Mouse (Mus musculus): Measurements from ENCODE around the gene Cnksr1.

Gene Cnksr1

DNA sequence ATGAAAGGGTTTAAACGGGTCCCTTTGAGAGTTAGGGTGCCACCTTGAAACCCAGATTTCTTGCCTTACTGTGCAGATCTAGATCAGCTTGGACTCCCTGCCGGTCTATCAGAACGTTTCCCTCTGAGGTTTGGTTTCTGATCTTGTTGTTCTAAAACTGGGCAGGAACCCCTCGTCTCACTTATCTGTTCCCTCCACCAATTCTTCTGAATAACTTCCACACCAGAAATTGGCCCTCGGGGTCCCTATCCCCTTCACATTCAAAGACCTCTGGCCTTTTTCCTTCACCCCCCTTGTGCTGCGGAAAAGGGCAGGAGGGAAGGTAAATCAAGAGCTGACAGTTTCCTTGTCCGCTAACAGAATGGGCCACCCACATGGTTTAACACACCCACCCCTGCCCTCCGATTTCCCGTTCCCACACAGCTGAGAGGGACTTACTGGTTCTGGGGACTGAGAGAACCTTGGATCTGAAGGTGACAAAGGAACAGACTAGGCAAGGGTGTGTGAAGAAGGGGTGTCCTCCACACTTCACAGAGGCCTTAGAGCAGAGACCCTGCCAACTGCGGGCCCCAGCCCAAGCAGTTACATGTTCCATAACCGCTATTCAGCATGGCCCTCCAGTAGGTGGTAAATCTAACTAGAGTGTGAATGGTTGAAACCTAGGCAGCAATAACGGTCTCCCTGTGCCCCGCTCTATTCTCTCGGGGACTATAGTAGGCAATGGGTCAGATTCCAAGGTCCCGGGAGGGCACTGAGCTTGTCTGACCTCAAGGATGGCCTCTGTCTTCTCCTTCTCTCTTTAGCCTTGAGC is 14.9 kb upstream of the Cnksr1 start:
- no peak for DNase-seq (ENCODE audit: low spot score)

DNA sequence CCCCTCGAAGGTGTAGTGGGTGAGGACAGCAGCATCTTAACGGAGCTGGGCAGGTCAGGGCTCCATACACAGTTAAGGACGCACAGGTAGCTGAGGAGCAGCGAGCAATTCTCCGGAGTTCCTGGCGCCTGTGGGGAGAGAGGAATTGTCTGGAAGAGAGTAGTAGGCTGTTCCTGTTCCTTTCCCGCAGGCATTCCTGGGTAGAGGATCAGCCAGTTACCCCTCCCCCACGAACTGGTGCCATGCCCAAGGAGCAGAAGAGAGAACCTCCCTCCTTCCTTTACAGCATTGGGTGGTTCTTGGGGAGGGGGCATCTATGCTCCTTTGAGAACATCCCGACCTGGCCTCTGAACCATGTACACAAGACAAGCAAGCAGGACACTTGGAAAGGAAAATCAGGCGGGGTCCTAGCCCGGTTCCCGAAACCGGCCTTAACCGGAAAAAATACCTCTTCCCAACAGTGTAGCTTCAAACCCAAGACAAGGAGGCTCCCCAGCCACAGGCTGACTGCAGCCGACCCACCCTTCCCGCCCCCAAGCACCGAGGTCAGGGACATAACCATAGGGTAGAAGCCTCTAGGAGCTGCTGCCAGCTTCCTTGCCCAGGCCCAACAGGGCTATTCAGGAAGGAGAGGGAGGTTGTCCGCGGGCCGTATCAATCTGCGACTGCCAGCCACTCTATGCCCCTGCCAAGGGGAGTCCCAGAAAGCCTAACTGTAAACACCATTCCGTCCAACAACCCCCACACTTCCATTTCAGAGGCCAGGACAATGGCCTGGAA is 14.1 kb upstream of the Cnksr1 start:
- DNase-seq (ENCODE audit: low spot score), result no peak

DNA sequence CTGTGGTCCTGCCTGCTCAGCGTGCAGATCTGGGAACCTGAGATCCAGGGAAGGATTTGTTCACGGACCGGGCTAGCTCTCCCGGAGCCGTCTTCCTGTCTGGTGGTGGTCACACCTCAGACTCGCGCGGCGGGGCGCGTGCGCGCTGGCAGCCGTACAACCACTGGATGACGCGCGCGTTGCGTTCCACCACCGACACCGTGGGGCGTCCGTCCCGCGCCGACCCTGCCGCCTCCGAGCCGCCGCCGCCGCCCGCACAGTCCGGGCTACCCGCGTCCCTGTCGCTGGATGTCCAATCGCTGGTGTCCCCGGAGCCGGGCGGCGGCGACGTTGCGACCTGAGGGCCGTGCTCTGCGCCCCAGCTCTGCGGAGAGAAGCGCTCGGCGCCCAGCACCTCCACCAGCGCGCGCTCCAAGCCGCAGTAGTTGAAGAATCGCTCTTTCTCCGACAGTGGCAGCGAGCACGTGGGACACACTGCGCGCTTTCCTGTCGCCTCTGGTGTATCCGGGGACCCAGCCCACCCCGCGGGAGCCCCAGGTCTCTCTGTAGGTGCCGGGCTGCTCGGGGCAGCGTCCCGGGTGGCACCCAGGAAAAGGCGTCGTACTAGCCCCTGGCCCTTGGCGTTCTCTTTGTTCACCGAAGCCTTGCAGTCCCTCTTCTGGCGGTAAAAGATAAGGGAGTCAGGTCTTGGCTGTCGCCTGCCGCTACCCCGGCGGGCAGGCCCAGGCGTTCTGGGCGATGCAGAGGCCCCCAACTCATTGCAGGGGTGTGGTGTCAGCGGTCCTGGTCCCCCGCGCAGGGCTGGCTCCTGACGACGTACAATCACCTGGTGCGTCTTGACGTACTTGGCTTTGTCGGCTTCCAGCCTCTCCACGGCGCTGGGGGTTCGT is 13.3 kb upstream of the Cnksr1 start:
- DNase-seq (ENCODE audit: low spot score), result no peak

DNA sequence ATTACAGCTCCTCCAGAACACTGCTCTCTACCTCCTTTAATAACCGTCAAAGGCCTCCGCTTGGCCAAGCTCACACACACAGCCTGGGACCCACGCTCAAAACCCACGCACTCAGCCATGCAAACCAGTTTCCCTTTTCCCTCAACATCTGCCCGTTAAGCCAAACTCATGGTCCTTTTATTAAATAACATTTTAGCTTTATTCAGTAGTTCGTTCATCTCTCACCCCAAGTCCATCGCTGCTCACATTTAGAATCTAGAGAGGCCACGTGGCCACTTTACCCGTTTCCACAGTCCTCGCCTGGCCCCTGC is 12.7 kb upstream of the Cnksr1 start:
- no peak for DNase-seq (ENCODE audit: low spot score)

DNA sequence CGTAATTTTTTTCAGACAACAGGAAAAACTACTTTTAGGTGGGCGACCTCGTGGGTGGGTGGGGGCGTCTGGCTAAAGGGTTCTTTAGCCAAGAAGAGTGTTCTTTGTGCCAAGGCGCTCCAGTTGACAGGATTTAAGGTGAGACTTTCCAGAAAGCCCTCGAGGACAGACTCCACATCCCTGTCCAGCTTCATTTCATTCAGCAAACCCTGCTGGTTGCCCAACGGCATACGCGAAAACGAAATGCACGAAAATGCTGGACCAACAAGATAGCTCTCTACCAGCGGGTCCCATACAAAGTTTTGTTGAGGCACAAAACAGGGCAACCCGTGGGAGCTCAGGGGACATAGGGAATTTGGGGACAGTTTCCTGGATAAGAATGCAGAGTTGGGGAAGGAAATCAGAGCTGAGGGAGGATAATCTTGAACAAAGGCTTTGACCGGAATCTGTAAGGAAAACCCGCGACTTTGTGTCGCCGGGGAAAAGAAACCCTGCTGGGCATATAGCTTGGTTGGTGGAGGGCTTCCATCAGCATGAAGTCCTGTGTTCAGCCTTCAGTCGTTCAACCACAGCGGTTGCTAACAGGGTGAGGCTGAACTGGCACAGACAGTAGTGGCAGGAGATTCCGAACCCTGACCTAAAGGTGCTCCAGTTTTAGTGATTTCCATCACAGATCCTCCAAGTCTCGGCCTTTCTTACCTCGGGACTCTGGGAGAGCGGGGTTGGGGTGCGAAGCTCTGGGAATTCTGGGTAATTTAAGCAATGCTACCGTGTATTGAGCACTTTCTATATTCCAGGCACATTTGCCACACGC is 12.1 kb upstream of the Cnksr1 start:
- DNase-seq (ENCODE audit: low spot score), result no peak

DNA sequence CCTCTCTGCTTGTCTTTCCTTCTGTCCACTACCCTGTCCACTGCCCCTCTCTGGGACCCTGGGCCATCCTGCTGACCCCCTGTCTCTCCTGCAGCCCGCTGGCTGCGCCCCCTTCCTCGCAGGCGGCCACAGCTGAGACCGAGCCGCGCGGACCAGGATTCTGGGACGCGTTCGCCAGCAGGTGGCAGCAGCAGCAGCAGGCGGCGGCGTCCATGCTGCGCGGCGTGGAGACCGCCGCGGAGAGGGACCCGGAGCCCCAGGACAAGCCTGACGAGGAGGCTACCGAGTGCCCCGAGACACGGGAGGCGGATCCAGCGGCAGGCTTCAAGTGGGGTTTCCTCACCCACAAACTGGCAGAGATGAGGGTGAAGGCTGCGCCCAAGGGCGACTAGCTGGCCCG is 11.5 kb upstream of the Cnksr1 start:
- peak; percentile 68 for DNase-seq (ENCODE audit: low spot score)

DNA sequence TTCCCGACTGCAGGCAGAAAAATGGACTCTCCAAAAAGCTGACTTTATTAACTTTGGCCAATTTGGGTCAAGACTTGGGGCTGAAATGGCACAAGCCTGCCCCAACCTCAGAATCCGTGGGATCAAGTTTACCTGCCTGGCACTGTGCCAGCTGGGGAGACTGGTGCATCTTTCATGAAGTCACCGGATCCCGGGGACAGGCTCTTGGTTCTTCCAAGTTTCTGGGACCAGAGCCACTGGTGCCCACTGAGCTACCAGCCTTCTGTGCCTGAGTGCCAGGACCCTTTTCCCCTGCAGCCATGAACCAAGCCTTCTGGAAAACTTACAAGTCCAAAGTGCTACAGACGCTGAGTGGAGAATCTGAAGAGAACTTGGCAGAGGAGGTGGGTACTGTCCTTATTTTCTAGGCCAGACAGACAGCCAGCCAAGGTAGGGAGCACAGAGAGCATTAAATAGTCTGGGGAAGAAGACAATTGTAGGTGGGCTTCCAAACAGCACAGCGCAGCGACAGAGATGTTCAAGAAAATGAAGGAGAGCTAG is 8.6 kb upstream of the Cnksr1 start, which contains the start of gene Gm30191:
TSS of gene Gm30191 (plus strand) at position 217 of the 540 bp plus-strand sequence.
- DNase-seq (ENCODE audit: low spot score), result no peak

DNA sequence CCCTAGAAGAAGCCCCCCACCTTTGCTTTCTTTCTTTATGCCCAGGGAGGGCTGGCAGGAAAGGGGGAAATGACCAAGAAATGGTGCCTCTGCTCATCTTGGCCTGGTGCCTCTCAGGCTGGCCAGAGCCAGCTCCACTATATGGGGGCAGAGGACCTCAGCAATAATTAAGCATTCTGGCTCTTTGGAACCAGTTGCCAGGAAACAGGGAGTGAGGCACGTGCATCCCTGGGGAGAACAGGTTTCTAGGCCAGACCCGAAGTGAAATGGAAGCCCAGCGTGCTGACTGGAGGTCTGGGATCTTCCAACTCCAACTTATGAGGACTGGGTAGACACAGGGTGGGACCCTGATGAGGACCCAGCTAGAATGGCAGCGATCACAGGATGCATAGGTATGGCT is 8.1 kb upstream of the Cnksr1 start:
- DNase-seq (ENCODE audit: low spot score), result no peak

DNA sequence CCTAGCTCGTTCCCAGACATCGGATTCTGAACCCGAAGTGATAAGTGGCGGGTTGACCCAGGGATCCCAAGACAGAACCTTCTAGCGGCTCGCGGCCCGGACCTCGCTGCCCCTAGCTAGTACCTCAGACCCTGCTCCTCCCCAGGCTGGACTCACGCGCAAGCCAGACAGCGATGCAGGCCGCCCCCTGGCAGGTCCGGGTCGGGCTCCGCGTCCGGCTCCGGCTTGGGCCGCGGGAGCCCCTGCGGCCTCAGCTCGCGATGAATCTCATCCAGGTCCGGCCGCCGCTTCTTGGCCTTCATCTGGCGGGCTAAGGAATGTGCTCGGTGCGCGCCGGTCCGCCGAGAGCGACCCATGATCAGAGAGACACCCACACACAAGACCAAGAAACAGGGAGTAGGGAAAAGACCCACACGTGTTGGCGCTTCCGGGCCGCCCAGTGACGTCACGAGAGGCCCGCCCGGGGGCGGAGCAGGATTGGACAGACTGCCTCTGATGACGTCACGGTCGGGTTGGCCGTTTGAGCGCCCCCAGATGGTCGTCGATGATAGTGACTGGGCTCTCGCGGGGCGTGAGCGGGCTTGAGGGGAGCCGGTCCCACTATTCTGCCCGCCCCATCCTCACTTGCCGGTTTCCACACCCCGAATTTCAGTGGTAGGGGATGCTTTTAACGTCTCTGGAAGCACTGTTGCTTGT is 7.1 kb upstream of the Cnksr1 start, which contains the start of gene Zfp593:
TSS of gene Zfp593 (minus strand) at position 445 of the 696 bp plus-strand sequence.
- DNase-seq (ENCODE audit: low spot score), result peak; percentile 95

DNA sequence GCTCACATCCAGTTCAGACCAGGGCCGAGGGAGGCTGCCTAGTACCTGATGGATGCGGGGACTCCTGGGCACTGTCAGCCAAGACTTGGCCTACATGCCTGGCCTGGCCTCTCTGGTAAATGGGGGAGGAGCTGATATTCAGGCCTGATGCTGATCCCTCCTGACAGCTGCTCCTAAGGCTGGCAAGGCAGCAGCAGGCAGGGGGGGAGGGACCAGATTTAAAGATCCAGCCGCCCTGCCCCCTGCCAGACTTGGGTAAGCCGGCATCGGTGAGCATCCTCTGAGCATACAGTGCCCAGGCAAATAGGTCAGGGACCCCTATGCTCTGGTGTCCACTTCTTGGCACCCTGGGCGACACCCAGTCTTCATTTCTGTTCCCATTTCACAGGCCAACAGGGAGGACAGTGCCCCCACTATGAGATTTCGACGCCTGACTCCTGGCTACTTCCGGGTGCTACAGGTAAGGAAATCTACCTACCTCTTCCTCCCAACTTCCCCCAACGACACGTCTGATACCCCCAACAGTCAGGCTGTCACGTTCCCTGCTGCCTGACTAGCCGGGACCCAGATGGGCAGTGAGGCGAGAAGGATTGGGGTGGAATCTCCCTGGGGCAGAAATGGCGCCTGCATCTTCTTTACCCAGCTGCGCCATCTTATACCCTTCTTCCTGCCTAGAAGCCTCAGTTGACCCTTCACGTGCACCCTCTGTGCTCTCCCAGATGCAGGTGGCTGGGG is 5.5 kb upstream of the Cnksr1 start, which contains the start of gene E130218I03Rik:
TSS of gene E130218I03Rik (plus strand) at position 147 of the 735 bp plus-strand sequence.
- DNase-seq (ENCODE audit: low spot score), result no peak

DNA sequence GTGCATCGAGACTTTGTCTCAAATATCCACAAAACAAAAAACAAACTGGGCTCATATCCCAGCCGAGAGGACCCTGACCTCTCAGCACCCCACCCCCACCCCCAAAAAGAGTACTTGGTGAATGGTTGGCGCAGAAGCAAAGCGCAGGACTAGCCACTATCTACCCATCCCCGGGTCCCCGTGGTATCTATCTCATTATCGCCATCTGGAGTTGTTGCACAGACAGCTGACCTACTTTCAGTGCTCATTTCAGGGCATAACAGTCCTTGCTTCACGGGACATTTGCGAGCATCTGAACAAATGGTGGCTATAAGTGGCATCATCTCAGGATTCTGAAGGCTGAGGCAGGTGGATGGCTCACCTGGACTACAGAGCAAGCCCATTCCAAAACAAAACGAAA is 487 bp upstream of the Cnksr1 start:
- no peak for DNase-seq (ENCODE audit: low spot score)

DNA sequence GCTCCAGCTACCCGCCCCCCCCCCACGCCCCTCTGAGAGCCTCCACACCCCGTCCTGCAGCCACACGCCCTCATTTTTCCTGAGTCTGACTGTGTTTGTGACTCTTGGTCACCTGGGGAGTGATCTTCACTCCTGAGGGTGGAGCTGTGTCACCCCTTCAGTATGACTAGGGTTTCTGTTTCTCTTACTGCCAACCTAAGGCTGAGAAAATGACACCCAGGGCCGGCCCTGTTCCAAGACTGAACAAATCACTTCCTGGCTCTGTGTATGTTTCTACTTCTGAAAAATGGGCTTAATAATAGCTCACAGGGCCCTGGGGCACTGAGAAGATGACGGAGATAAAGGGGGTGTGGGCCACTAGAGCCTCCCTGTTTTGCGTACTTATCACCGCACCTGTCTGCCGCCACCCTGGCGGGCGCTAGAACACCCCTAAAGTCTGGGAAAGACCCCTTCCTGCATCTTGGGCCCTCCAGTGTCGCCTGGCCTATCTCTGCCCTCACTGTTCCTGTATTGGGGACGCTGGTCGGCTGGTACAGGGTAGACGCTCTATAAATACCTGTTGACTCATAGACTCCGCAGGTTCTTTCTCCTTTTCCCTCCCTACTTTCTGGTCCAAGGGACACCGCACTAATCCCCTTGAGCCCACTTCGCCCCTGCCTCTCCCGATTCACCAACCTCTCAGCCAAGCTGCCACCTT is 469 bp downstream of the Cnksr1 start:
- no peak for DNase-seq (ENCODE audit: low spot score)

DNA sequence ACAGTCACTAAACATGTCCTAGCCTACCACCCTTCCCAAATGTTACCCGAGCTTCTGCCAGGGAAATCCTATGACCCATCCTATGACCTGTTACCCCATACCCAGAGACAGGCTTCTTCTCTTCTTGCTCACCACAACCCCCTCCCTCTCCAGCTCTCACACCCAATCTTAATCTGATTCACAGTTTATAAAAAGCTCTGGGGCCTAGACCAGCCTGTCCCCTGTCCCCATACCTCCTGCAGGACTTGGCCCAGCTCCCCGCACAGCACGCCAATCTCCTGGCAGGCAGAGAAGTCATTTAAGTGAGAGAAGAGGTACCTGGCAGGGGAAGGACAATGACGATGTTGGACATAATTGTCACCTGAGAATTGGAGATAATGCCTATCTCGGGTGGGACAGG is 3.3 kb downstream of the Cnksr1 start:
- DNase-seq (ENCODE audit: low spot score), result no peak

DNA sequence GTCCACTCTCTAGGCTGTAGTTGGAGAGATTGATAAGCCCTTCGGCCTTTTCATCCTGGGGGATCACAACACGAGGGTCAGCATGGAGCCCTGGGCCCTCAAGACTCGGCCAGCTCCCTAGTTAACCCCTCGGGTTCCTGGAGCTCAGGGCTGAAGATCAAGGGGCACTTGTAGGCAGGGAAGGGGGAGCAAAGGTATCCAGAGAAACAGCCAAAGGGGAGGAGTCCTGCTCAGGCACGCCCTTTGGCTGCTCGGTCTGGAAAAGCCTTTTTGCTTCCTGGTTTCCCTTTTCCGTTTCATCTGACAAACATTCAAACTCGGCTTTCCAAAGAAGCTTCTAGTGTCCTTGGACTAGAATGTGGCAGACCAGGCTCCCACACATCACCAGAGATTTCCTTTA is 7.8 kb downstream of the Cnksr1 start:
- no peak for DNase-seq (ENCODE audit: low spot score)

DNA sequence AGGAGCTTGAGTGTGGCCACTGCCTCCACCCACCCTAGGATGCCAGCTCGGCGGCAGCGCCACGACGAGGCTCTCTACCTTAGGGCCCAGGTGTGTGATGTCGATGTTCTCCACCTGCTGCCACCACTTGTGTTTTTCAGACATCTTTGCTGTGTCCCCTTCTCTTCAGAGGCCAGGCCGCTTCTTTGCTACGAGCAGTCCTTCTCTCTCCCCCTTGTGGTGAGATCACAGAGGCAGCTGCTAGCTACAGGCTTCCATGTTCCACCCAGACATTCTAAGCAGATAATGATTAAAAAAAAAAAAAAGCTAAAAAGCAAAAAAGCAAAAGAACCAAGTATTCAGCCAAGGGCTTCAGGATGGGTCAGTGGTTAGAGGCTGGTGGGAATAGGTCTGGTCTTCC is 11.0 kb downstream of the Cnksr1 start, which contains the start of gene Catsper4:
TSS of gene Catsper4 (minus strand) at position 190 of the 400 bp plus-strand sequence.
- no peak for DNase-seq (ENCODE audit: low spot score)

DNA sequence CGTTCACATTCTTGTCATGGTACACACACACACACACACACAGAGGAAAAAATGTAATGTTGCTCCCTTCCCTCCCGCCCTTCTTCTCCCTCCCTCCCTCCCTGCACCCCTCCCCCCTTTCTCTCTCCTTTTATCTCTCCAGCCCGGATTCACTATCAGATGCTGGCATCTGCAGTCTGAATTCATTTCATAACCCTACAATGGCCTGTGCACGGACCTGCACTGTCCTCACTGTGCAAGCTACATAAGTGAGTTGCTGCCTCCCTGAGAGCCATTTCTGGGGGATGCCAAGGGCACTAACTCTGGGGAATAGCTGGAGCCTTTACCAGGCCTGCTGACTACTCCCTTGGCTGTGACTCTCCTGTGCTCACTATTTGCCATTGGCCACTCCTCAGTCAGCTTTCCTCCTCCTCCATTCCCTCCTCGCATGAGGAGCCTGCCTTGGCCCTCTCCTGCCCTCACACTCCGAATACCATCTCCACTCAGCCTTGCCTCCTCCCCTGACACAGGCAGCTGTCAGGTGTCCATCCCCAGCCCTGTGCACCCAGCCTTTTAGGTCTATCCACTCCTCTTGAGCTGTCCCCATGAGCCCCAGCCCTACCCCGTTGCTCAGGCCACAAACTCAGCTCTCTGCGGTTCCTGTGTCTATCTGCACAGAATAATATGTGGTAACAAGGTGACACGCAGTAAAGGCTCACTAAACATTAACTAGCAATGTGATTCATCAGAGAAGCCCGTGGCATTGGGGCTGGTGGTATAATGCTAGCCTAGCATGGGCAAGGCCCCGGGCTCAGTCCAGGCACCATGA is 15.2 kb downstream of the Cnksr1 start:
- DNase-seq (ENCODE audit: low spot score), result no peak

DNA sequence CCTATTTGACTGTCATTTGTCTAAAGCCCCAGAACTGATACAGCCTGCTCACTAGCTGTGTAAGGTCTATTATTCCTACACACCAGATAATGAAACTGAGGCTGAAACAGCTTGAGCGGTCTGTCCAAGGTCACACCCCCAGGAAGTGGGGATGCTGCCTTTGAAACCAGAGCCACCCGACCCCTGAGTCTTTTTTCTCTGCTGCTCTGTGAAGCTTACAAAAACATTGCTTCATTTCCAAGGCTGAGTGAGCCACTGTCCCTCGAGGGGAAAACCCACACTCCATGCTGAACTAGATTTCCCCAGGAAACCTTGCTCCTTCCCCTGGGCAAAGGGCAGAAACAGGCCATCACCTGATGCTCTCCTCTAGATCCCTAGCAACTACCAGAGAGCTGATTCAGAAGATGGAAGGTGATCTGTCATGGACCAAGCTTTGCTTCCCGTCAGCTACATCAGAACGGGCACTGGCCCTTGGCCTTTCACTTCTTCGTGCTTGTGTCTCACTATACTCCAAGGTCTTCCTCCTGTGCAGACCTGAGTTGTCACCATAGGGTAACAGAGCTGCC is 31.6 kb downstream of the Cnksr1 start:
- no peak for DNase-seq (ENCODE audit: low spot score)

DNA sequence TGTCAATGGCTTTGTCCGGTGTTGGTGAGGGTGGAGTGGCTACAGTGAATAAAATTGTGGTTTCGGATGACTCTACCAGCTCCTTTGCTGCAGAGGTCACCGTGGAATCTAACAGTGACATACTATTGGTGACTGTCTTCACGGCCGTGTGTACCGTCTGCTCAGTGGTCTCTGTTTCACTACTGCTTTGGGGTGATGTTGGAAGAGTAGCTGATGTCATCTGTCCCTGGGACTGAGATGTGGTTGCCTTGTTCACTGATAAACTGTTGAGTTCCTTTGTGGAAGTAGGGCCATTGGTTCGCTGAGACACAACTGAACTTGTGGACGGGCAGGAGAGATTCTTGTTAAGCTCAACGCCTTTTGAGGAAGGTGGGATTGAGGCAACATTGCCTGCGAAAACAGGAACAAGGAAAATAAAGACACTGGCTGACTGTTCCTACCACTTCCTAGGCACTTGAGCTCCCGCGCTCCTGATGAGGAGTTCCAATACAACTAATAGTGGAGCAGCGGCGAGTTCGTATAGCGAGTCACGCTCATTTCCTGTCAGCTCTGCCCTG is 34.8 kb downstream of the Cnksr1 start:
- no peak for DNase-seq (ENCODE audit: low spot score)

All from testis, postnatal 14 days (tissue).